Mouse (Mus musculus) lung, postnatal 4 days (tissue): ENCODE data around the gene Gm37240.

ENCODE experiments used
- DNase-seq, 2 experiments: peaks; one replicate each; pipeline ENCODE4 v3.0.0; 2021

The Gm37240 gene

GRCm38 (mm10) chr3:84542450-84542849, 1344.9 kb downstream of the Gm37240 start:
- peak in 1 of 2 experiments; percentile 66 for DNase-seq

DNA sequence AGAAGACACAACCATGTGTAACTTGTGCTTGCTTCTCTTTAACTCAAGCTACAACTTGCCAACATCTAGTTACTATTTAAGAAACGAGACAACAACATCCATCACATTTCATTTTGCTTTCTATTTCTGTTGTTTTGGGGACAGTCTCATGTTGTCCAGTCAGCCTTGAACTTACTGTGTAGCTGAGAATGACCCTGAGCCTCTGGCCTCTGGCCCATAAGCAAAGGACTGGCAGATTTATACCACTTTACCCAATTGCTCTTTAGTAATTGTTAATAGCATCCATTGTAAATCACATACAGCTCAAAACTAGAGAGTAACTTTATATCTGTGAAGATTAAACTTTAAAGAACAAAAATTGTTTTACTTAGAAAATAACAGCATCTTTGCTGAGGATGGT, 1345.4 kb downstream of the Gm37240 start:
- DNase-seq = no peak

GRCm38 (mm10) chr3:84540640-84541039, 1346.7 kb downstream of the Gm37240 start:
- no peak for DNase-seq

DNA sequence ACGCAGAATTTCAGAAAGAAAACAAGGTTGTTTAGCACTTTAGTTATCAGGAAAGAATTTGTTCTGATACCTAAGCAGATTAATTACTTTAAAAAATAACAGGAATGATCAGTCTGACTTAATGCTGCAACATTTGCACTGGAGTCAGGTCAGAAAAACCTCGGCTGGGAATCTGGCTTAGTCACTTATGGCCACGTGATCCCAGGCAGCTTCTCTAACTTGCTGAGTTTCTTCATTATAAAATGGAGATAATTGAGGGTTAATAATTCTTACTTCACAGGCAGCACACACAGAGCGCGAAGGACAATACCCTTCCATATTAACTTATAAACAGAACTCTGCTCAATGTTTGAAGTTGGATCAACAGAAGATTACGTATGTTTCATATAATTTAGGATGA, 1350.3 kb downstream of the Gm37240 start:
- DNase-seq = no peak

DNA sequence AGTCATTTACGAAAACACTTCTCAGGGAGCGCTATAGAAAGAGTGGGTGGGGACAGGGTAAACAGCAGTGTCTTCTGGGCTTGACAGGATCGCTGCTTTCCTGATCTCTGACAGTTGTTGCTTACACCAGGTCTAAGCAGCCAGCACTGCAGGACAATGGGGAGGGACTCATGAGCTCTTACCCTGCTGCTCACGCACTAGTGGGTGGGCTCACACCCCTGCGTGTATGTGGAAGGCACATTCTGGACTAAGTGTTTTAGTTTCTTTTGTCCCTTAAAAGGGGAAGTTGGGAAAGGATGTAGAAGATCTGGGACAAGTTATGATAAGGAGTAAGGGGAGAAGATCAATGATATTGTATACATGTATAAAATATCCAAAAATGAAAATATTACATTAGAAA, 1354.1 kb downstream of the Gm37240 start:
- no peak for DNase-seq

DNA sequence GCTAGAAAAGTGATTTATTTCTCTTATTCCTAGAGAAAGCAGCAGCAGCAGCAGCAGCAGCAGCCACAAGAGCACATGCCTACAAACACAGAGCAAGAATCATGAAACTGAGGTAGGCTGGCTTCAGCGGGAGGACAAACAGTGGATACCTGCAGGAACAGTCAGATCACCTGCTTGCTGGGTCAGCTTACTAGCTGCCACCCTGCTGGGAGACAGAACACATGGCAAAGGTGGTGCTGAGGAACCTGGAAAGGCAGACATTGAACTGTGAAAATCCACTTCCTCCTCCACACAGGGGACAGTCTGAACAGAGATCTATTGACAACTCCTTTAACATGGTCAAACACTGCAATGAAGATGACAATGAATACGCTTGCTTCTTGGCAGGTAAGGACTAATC, 1358.3 kb downstream of the Gm37240 start:
- no peak for DNase-seq

DNA sequence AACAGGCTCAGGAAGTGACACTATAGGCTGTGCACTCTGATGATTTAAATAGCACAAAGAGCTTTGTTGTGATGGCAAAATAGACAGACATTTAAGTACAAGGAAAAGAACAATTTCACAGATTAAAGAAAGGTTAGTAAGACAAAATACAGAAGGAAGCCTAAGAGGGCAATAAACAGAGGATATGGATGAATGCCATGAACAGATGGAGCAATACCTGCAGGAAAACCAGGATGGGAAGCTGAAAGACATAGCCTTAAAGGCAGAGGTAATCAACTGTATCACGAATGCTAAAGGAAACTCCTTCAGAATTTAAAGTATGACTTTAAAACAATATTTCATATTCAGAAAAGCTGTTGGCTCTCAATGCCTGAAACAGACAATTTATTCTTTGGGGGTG, 1362.4 kb downstream of the Gm37240 start:
- DNase-seq = no peak

GRCm38 (mm10) chr3:84516163-84516562, 1371.2 kb downstream of the Gm37240 start:
- DNase-seq = no peak

GRCm38 (mm10) chr3:84512774-84513515, 1374.4 kb downstream of the Gm37240 start:
- no peak for DNase-seq

DNA sequence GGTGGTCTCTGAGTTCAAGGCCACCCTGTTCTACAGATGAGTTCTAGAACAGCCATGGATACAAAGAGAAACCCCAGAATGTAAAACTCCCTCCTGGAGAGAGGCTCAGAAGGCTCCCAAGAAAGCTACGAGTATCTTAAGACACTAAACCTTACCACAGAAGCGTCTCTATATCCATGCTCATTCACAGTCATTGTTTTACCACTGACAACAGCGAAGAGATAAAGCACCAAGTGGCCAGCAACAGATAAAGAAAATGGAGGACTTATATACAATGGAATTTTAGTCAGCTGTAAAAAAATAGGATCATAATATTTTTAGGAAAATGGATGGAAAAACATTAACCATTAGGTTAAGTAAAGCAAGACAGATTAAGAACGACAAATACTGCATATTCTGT, 1382.1 kb downstream of the Gm37240 start:
- DNase-seq = no peak

DNA sequence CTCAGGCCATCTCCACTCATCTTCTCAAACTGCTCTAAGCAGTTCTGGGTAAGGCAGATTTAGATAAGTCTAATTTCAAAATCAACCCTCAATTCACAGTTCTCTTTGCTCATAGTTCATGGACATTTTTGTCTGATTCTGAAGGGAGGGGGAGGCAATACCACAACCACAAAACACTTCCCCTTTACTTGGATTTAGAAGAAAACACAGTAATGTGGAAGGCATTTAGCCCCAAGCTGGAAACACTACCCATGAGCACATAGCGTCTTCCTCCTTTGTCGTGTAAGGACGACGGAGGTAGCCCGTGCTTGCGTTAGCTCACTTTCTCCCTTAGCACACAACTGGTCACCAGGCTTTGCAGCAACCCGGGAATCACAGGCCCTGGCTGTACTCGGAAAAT, 1383.0 kb downstream of the Gm37240 start:
- DNase-seq = no peak

GRCm38 (mm10) chr3:84502101-84502500, 1385.2 kb downstream of the Gm37240 start:
- DNase-seq = no peak

DNA sequence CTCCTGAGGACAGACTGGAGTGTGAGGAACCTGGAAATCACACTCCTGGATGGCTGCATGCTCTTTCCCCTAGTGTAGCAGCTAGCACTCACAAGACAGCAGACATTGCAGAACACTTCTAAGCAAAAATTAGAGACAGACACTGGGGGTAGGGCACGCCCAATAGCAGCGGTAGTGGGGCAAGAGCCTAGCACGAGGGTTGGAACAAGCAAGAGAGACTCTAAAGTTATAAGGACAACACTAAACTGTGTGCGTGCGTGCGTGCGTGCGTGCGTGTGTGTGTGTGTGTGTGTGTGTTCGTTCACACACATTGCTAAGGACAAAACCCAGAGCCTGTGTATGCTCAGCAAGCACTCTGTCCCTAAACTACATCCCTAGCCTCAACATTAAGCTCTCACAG, 1386.8 kb downstream of the Gm37240 start:
- DNase-seq = peak; percentile 35 to 37

GRCm38 (mm10) chr3:84497718-84498117, 1389.6 kb downstream of the Gm37240 start:
- no peak for DNase-seq

- no peak for DNase-seq
Measured at GRCm38 (mm10) chr3:84492657-84493056, 1394.7 kb downstream of the Gm37240 start.

DNA sequence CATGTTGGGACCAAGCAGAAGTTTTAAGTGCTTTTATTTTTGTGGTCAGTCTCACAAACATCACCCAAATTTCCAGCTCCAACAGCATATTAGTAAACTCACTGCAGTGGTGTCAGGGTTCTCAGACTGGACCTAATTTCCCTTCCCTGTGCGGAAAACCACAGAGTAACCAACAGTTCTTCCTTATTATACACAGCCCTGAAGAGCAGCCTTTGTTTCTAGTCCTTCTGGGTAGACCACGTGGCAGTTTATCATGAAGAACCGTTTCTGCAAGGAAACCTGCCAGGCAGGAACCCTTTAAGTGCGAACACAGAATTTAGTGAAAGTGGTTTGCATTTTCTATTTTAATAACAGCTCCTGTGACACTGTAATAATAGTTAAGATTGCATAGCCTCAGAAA, 1395.2 kb downstream of the Gm37240 start:
- no peak for DNase-seq

DNA sequence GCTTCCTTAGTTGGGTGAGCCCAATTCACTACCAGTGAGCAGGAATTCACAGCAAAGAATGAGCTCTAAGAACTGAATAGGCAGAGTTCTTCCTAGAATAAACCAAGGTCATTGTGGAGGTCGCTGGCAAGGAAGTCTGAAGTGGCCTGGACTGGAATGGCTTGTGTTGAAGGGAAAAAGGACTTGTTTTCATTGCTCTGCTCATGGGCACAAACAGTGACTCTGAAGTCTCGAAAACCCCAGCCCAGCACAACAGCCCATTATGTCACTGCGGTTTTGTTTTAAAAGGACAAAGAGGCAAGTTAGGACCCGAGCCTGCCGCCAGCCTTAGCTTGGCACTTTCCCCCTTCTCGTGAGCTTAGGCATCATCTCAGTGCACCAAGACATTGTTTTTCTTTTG, 1398.6 kb downstream of the Gm37240 start:
- no peak for DNase-seq

DNA sequence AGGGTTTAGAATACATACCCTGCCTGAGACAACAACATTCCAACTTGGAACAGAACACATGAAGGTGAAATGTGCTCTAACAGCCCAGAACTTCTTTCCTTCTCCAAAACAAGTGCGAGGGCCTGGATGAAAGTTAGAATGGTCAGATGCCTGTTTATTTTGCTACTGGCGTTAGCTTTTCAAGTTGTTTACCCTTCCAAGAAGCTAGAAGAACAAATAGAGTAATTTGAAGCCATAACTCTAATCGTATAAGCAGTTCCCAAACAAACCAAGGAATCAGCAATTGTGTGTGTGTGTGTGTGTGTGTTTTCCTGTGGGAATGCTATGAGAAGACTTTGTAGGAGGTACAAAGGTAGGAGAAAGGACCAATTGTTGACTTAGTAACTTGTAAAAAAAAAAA, 1402.4 kb downstream of the Gm37240 start:
- no peak for DNase-seq

DNA sequence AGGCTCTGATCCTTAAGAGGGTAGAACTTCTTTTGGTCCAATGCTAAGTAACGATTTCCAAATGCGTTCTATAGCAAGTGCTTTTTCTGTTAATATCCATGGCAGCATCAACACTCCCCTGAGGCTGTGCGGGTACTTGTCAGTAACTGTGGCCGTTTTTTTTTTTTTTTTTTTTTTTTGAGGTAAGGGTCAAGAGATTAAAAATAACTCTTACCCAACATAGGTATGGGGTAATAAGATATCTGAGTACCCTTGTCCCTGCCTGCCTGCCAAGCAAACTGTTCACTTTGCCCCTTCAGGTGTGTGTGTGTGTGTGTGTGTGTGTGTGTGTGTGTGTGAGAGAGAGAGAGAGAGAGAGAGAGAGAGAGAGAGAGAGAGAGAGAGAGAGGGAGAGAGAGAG, 1403.0 kb downstream of the Gm37240 start:
- DNase-seq = peak in 1 of 2 experiments; percentile 36

GRCm38 (mm10) chr3:84482121-84482520, 1405.2 kb downstream of the Gm37240 start:
- no peak for DNase-seq

- DNase-seq = peak; percentile 73 to 77
Measured at GRCm38 (mm10) chr3:84481104-84481503, 1406.2 kb downstream of the Gm37240 start.

DNA sequence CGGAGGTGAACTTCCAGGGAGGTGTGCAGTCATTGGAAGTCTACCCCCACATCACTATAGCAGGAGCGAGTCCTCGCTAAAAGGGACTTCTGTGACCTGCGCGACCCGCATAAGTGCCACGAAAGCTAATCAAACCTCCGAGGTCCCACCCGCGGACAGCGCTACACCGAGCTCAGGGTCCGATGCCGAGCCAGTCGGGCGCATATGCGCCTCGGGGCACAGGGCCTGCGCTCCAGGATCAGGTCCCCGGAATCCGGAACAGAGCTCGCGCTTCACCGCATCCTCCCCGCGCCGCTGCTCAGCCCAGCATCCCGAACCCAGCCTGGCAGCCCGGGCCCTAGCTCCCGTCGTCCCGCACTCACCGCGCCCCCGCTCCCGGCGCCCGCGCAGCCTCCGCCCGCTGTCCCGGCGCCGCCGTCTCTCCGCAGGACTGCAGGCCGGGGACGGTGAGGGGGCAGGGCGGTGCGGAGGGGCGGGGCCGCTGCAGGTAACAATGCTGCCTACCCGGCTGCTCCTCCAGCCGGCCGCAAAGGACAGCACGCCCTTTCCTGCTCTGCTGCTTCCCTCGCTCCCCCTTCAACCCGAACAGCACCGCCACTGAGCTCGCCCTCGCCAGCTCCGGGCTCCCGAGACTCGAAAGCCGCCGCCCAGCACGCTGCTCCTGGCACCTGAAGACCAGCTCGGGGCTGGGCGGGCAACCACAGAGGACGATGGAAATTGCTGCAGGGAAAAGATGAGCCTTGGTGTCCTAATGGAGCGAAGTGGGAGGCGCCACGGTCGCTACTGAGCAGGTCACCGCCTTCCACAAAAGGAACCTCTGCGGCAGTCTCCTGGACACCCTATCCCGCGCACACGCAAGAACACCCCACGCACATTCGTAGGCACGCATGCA, 1407.1 kb downstream of the Gm37240 start, which contains the start of gene Fhdc1:
TSS of gene Fhdc1 (minus strand) at position 424 of the 892 bp plus-strand sequence.
- DNase-seq = peak; percentile 79 to 86

- peak; percentile 73 to 79 for DNase-seq
Measured at GRCm38 (mm10) chr3:84479293-84480005, 1407.9 kb downstream of the Gm37240 start.
